Mouse (Mus musculus) left cerebral cortex, adult 18-20 months (tissue): ENCODE results near the gene Rps25. TPM values are rescaled to one million over a fixed set of nuclear protein-coding genes. Genes with fewer than 3 reads are reported as not detected.
"Not testable (repeated sequence)": the region's sequence is repeated elsewhere in the genome, so short reads cannot be mapped to it uniquely, and the experiment has no call there.

Experiments used
- DNase-seq, 2 experiments: peaks; one replicate each; pipeline ENCODE4 v3.0.0; 2021 to 2022; ENCODE audit warnings: low spot score in 2 of 2, mixed read lengths in 1 of 2
- long read RNA-seq, 2 experiments: library from polyadenylated mRNA; stranded (forward); transcript quantifications; one replicate each; pipeline ENCODE4 v2.0.0; 2021
- total RNA-seq, 2 experiments: library from RNA; stranded (reverse); gene quantifications; 2 replicates each; pipeline ENCODE4 v1.2.3; 2021

The Rps25 gene
- 100 to 1,000 TPM; 755 to 756 TPM for total RNA-seq
- long read RNA-seq, experiment 1, transcript Rps25-201 (5 exons, 1,280 nt), result major isoform, 82 of 90 reads
- long read RNA-seq, experiment 1, partial matches to known transcripts, result 6 of 90 reads
- long read RNA-seq, experiment 1, other reads (novel, unspliced or antisense), result 1 of 90 reads
- long read RNA-seq, experiment 2, transcript Rps25-201 (5 exons, 1,280 nt), result major isoform, 94 of 99 reads
- long read RNA-seq, experiment 2, partial matches to known transcripts, result 4 of 99 reads
- long read RNA-seq, experiment 2, other reads (novel, unspliced or antisense), result 0 of 99 reads

GRCm38 (mm10) chr9:44406906-44407751 is at the start of gene Rps25, which contains the start of gene Trappc4:
Rps25 (plus strand) TSS chr9:44407139.
Trappc4 (minus strand) TSS chr9:44407600.
- peak; percentile 91 for DNase-seq

- DNase-seq, result no peak
Measured at GRCm38 (mm10) chr9:44357207-44357606, 49.7 kb upstream of the Rps25 start.

GRCm38 (mm10) chr9:44361190-44361917 is 45.6 kb upstream of the Rps25 start, which contains the start of gene Vps11:
Vps11 (minus strand) TSS chr9:44361670.
- peak; percentile 92 to 94 for DNase-seq

GRCm38 (mm10) chr9:44361931-44362330 is 45.0 kb upstream of the Rps25 start:
- not testable (repeated sequence) for DNase-seq

DNA sequence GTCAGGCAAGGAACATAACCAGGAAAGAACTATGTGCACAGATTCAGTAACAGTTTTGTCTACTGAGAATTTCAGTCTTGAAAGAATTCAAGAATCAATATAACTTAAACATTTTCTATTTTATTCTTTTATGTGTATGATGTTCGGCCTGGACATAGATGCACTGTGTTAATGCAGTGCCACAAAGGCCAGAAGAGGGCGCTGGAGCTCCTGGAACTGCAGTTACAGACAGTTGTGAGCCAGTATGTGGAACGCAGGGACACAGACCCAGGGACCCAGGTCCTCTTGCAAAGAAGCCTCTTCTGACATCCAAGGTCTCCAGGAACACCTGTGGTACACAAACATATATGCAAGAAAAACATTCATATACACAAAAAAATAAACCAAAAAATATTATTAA is 42.5 kb upstream of the Rps25 start:
- DNase-seq, result no peak

GRCm38 (mm10) chr9:44373386-44373785 is 33.6 kb upstream of the Rps25 start:
- DNase-seq, result no peak

DNA sequence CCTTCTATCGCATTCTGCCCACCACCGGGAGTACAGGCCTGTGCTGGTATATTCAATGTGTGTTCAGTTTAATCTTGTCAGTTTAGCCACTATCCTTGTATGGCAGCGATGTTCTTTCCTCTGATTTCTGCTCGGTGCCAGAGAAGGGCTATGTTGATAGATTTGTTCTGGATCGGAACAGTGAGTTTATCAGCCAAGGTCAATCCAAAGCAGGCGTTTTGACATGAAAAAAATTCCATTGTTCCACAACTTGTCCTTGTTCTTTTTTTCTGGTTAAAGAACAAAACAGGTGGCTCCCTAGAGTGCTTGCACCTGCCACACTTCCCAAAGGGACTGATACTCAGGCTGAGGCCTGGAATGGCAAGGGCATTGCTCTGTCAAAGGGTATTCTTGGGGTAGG is 30.8 kb upstream of the Rps25 start:
- DNase-seq, result no peak

DNA sequence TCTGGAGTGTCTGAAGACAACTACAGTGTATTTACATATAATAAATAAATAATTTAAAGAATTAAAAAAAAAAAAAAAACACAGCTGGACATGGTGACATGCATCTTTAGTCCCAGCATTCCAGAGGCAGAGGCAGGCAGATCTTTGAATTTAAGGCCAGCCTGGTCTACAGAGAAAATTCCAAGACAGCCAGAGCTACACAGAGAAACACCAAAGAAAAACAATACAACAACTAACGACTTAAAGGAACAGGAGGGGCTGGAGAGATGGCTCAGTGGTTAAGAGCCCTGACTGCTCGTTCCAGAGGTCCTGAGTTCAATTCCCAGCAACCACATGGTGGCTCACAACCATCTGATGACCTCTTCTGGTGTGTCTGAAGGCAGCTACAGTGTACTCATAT is 29.6 kb upstream of the Rps25 start:
- DNase-seq, result not testable (repeated sequence)

DNA sequence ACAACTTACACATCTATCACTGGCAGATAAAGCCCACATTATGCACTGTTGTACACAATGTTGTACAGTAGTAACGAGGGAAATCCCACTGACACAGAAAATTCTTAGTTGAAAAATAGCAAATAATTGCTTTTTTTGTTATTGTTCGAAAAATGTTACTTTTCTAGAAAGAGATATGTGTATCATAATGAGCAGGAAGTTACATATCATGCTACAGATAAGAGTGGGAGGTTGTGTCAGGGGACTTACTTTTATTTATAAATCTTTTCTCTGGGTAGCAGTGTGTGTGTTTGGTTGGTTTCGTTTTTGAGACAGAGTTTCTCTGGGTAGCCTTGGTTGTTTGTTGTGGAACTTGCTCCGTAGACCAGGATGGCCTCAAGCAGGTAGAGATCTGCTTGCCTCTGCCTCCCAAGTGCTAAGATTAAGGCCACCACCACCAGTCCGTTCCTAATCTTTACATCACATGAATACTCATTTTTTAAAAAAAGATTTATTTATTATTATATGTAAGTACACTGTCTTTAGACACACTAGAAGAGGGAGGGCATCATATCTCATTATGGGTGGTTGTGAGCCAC is 28.7 kb upstream of the Rps25 start:
- no peak for DNase-seq

DNA sequence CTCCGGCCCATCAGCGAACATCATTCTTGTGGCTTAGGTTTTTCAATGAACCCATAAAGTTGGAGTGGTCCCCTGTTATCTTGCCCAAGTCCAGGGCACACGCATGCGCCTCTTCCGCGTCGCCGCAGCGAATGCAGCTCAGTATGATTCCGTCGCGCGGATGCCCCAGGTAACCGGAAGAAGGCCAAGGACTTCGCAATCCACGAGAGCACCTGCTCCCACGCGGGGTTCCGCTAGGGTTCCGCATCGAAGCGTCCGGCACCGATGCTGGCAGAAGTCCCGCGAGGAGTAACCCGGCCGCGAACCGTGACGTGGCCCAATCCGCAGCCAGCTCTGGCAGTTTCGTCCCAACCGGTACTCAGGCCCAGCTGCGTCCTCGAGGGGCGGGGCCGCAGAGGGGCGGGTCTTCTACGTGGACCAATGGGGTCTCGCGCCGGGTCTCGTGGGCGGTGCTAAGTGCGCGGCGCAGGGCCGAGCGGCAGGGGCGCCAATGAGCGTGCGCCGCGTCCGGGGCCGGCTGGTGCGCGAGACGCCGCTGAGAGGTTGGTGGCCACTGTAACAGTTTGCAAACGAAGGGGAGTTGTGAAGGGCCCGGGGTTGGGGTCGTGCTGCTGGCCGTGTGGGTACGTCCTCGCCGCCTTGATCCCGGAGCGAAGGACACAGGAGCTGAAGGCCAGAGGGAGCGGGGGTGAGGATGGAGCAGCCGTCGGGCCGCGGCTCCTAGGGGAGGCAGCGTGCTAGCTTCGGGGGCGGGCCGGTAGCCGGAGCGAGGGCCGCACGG is 27.7 kb upstream of the Rps25 start, which contains the start of gene Hyou1:
Gene Hyou1, plus strand, starts transcription at position 437 of the 781 bp plus-strand sequence.
- peak; percentile 98 to 99 for DNase-seq

DNA sequence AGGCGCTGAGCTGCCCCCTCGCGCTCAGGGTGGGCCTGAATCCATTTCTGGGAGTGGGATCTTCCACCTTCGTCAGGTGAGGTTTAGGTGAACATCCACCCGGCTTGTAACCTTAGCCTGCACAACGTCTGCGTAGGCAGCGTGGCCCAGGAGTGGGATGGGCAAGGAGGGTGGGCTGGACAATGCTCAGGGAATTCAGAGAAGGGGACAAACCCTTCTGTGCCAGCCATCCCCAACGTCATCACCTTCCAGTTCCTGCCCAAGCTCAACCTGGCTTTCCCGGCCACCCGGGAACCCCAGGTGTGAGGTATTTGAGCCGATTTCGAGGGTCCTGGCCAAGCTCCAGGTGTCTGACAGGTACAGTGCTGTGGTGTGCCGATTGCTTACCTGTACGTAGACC is 27.1 kb upstream of the Rps25 start:
- DNase-seq, result no peak

- DNase-seq, result no peak
Measured at GRCm38 (mm10) chr9:44384596-44384995, 22.3 kb upstream of the Rps25 start.

DNA sequence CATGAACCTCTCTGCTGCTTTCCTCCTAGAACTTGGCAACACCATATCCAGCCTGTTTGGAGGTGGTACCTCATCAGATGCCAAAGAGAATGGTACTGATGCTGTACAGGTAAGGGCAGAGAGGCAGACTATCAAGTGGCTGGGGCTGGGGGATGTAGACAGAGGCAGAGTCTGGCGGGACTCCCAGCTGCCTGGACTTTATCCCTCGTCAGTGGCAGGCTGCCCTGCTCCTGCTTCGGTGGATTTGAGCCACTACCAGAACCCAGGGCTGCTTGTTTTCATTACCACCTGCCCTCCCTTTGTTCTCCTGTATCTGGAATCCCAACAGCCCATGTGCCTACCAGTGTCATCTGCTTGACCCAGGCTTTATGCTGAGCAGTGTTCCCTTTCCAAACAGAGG is 19.7 kb upstream of the Rps25 start:
- DNase-seq, result no peak

DNA sequence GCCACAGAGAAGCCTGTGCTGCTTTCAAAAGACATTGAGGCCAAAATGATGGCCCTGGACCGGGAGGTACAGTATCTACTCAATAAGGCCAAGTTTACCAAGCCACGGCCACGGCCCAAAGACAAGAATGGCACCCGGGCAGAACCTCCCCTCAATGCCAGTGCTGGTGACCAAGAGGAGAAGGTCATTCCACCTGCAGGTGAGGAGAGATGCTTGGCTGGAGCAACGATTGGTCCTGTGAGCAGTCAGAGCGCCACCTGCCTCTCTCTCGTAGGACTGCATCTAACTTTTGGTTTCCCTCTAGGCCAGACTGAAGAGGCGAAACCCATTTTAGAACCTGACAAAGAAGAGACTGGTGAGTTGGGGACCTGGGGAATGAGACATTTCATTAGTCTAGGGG is 17.7 kb upstream of the Rps25 start:
- DNase-seq, result peak; percentile 46 to 51

GRCm38 (mm10) chr9:44391466-44391865 is 15.5 kb upstream of the Rps25 start:
- DNase-seq, result peak; percentile 66 to 79

GRCm38 (mm10) chr9:44396684-44397411 is 10.1 kb upstream of the Rps25 start, which contains the start of gene Slc37a4:
Slc37a4 (plus strand) TSS chr9:44396852.
- peak; percentile 87 to 92 for DNase-seq

DNA sequence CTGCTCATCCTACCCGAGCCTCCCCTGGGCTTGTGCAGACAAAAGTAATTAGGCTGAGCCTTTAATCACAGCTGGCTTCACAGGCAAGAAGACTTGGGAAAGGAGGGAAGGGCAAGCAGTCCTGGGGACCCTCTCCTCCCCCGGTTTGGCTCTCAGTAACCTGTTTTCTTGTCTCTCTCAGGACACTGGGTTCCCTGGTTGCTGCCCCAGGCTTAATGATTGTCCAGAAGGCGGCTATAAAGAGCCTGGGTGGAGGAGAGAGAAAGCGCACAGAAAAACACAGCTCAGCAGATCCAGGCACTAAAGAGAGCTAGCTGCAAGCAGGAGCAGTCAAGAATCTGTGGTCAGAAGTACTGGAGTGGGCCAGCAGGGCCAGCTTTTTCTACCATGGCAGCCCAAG is 8.9 kb upstream of the Rps25 start:
- no peak for DNase-seq

GRCm38 (mm10) chr9:44398551-44398950 is 8.4 kb upstream of the Rps25 start:
- no peak for DNase-seq

DNA sequence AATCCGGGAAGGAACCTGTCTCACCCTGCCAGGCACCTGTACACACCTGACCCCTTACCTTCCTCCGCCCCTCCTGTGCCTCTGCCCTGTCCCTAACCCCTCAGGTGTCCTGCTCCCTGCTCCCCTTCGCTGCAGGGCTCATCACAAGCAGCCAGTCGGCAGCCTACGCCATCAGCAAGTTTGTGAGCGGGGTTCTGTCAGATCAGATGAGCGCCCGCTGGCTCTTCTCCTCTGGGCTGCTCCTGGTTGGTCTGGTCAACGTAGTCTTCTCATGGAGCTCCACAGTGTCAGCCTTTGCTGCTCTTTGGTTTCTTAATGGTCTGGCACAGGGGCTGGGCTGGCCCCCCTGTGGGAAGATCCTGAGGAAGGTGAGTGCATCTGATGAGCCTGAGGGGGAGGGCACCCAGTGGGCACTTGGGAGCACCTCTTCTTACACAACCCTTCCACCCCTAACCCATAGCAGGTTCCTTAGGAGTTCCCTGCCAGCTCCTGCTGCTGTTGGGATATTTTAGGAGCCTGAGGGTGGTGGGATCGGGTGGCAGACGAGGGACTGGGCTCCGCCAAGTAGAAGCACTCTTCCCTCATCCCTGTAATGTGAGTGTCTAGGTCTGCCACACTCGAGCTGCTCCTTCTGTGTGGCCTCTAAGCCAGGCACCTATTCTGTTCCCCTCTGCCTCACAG is 7.7 kb upstream of the Rps25 start:
- DNase-seq, result no peak
